29 mouse cellular contexts compared by ENCODE assay signal in genomic region chr7:81100341-81100740, GRCm38 (mm10). TPM values are rescaled to one million over a fixed set of nuclear protein-coding genes. Genes with fewer than 3 reads are reported as not detected.
"Had no signal": no experiment of that assay in that cellular context is flagged by ENCODE, and none has a peak within 500 bp of the region (broad histone marks: within the 10 kb centered on the region; RNA-seq: fewer than 3 reads in every experiment).

No protein-coding gene starts in this region.

- H3K4me1 ChIP-seq: heart, embryonic 13.5 days; hindbrain, embryonic 15.5 days; intestine, embryonic 15.5 days; limb, embryonic 13.5 days; limb, embryonic 15.5 days had no signal

- ATAC-seq: inflammation-experienced regulatory T-cells, adult 6 months; intestine, embryonic 15.5 days; intestine, postnatal 0 days had no signal

- H3K9me3 ChIP-seq: heart, embryonic 13.5 days; heart, embryonic 15.5 days; hindbrain, embryonic 13.5 days; hindbrain, embryonic 15.5 days; intestine, embryonic 15.5 days; limb, embryonic 13.5 days; limb, embryonic 15.5 days; liver, embryonic 13.5 days had no signal

- H3K27me3 ChIP-seq: heart, embryonic 13.5 days; heart, embryonic 15.5 days; hindbrain, embryonic 13.5 days; hindbrain, embryonic 15.5 days; intestine, embryonic 15.5 days; limb, embryonic 13.5 days; limb, embryonic 15.5 days; liver, embryonic 13.5 days had no signal

- H3K4me3 ChIP-seq: heart, adult 2 months; heart, embryonic 13.5 days; heart, embryonic 15.5 days; hindbrain, embryonic 13.5 days; hindbrain, embryonic 15.5 days; intestine, embryonic 15.5 days; limb, embryonic 13.5 days; limb, embryonic 15.5 days; liver, embryonic 13.5 days had no signal

- H3K9ac ChIP-seq: heart, embryonic 13.5 days; heart, embryonic 15.5 days; hindbrain, embryonic 13.5 days; hindbrain, embryonic 15.5 days; intestine, embryonic 15.5 days; limb, embryonic 13.5 days; limb, embryonic 15.5 days; liver, embryonic 13.5 days had no signal

- H3K27ac ChIP-seq: heart, adult 2 months; heart, embryonic 13.5 days; heart, embryonic 15.5 days; hindbrain, embryonic 13.5 days; hindbrain, embryonic 15.5 days; intestine, embryonic 15.5 days; limb, embryonic 13.5 days; limb, embryonic 15.5 days; liver, embryonic 13.5 days had no signal

- H3K4me2 ChIP-seq: heart, embryonic 11.5 days; heart, embryonic 13.5 days; heart, embryonic 15.5 days; hindbrain, embryonic 13.5 days; hindbrain, embryonic 15.5 days; intestine, embryonic 15.5 days; limb, embryonic 13.5 days; limb, embryonic 15.5 days; liver, embryonic 13.5 days had no signal

- H3K36me3 ChIP-seq: hindbrain, embryonic 13.5 days; hindbrain, embryonic 15.5 days; intestine, embryonic 15.5 days; limb, embryonic 13.5 days; limb, embryonic 15.5 days; liver, embryonic 13.5 days had no signal

- DNase-seq: gastrocnemius, postnatal 14 days; gastrocnemius, postnatal 36 days; heart, adult 11 months; heart, adult 2 months; heart, postnatal 14 days; heart, postnatal 36 days; kidney, adult 18-20 months; kidney, adult 8-10 months; kidney, postnatal 10 days; kidney, postnatal 36 days; layer of hippocampus, adult 9-11 months; layer of hippocampus, postnatal 36 days; left cerebral cortex, postnatal 4 days; liver, embryonic 13.5 days had no signal

RNA-seq across cellular contexts. Expression of gene Slc28a1, which starts 14.3 kb away (rescaled TPM):
- total RNA-seq: hematopoietic stem cell, adult 5-6 weeks; layer of hippocampus, adult 8-10 months; layer of hippocampus, postnatal 14 days; layer of hippocampus, postnatal 36 days had no signal
- polyA plus RNA-seq: hindbrain, embryonic 11.5 days; hindbrain, embryonic 13.5 days; hindbrain, embryonic 15.5 days; inflammation-experienced regulatory T-cells, adult 6 months had no signal

RNA-seq across cellular contexts. Expression of gene Alpk3, which starts 42.9 kb away (rescaled TPM):
- polyA plus RNA-seq: liver, adult 2 months had no signal
